Mouse (Mus musculus): ENCODE results near the gene Tmem198b.

DNA sequence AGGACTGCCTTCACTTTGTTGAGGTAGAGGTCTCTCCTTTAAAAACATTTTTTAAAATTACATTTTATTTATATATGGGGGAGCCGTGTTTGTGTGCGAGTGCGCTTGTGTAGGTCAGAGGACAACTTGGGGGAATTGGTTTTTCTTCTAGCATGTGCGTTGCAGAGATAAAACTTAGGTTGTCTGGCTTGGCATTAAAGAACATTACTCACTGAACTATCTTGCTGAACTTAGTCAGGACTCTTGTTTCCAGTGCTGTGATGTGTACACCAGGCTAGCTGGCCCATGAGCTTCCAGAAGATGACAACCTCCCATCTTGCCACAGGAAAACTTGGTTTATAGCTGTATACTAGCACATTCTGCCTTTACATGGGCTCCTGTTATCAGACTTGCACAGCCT, 42.5 kb upstream of the Tmem198b start:
- TF ChIP-seq CTCF (IDR thresholded peaks at IDR 0.05; ENCODE audit: insufficient read depth, low read length) = no peak
- no peak for TF ChIP-seq POLR2A (IDR thresholded peaks at IDR 0.05; ENCODE audit: borderline replicate concordance, extremely low read depth, low read depth, low read length)
